ENCODE assay signal across 12 mouse cellular contexts in the genomic region with DNA sequence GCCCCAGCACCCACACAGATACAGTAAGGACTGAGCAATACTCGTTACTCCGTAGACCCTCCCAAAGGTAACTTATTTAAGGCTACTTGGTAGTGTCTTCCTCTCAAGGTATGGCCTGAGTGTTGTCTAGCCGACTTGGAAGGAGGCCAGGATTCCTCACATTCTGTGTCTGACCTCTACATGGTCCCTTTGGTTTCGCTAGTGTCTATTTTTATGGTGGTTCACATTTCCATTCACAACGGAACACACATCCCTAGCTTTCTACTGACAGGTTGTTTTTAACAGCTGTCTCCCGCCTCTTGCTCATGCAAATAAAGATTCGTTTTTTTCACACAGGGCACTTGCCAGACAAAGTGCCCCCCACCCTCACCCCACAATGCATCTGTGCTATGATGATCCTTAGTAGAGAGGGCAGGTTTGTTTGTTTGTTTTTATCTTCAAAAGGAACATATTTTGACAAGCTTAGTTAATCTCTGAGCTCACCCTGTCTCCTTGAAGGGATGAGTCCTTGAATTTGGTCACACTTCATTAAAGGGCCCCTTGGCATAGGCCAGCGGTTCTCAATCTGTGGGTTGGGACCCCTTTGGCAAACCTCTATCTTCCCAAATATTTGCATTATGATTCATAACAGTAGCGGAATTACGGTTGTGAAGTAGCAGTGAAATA. TPM values are rescaled to one million over a fixed set of nuclear protein-coding genes. Genes with fewer than 3 reads are reported as not detected.
A peak's percentile ranks its signal among the peaks of the same experiment; 100 is the strongest.
DNase-seq lines count a peak whose midpoint lies in the region; ATAC-seq and TF ChIP-seq lines count a peak whose summit lies in the region.
"Had no signal": no experiment of that assay in that cellular context is flagged by ENCODE, and none has a peak within 500 bp of the region (broad histone marks: within the 10 kb centered on the region; RNA-seq: fewer than 3 reads in every experiment).

No protein-coding gene starts in this region.

- no peak overlapping the region for H3K4me3 ChIP-seq in kidney, embryonic 15.5 days (replicated peaks)
- H3K4me3 ChIP-seq in kidney, adult 2 months (ENCODE audit: insufficient read depth, low read depth, low read length) = no peak overlapping the region
- no peak overlapping the region for H3K4me3 ChIP-seq in embryonic facial prominence, embryonic 14.5 days (ENCODE audit: low read depth, low read length)
- H3K4me3 ChIP-seq in neural tube, embryonic 14.5 days (ENCODE audit: low read depth, low read length) = no peak overlapping the region
- H3K4me3 ChIP-seq: hindbrain, embryonic 10.5 days; liver, embryonic 15.5 days; neural tube, embryonic 12.5 days had no signal

- peak overlapping the region; percentile 23 for H3K4me2 ChIP-seq in kidney, embryonic 15.5 days
- no peak overlapping the region for H3K4me2 ChIP-seq in embryonic facial prominence, embryonic 14.5 days (ENCODE audit: low read depth, low read length)
- H3K4me2 ChIP-seq in neural tube, embryonic 14.5 days (ENCODE audit: low read depth, low read length) = no peak overlapping the region
- H3K4me2 ChIP-seq: liver, embryonic 15.5 days; neural tube, embryonic 12.5 days had no signal

- TF ChIP-seq POLR2A in kidney, adult 2 months (IDR thresholded peaks at IDR 0.05; ENCODE audit: low read depth, low read length) = no peak

- no peaks in the 10 kb centered on the region for H3K9me3 ChIP-seq in kidney, embryonic 15.5 days (replicated peaks)
- H3K9me3 ChIP-seq in embryonic facial prominence, embryonic 14.5 days (ENCODE audit: control insufficient read depth, low read length) = no peaks in the 10 kb centered on the region
- H3K9me3 ChIP-seq in neural tube, embryonic 14.5 days (ENCODE audit: control insufficient read depth, low read length) = no peaks in the 10 kb centered on the region
- H3K9me3 ChIP-seq: G1E; hindbrain, embryonic 10.5 days; liver, embryonic 15.5 days; neural tube, embryonic 12.5 days had no signal

- no peak for DNase-seq in kidney, adult 2 months
- DNase-seq in embryonic facial prominence, embryonic 14.5 days (ENCODE audit: low spot score) = peak; percentile 68
- peak; percentile 53 to 66 for DNase-seq in heart, postnatal 10 days
- DNase-seq in layer of hippocampus, adult 9-10 months (ENCODE audit: low spot score) = no peak
- DNase-seq in layer of hippocampus, postnatal 14 days (ENCODE audit: low spot score in 2 of 2) = no peak
- DNase-seq in urinary bladder, postnatal 25 days (ENCODE audit: low spot score) = no peak

- H3K36me3 ChIP-seq in kidney, embryonic 15.5 days = no peaks in the 10 kb centered on the region
- H3K36me3 ChIP-seq in kidney, adult 2 months (ENCODE audit: control insufficient read depth, insufficient read depth, low read length) = no peaks in the 10 kb centered on the region
- H3K36me3 ChIP-seq in embryonic facial prominence, embryonic 14.5 days (ENCODE audit: control insufficient read depth, insufficient read depth, low read length) = no peaks in the 10 kb centered on the region
- H3K36me3 ChIP-seq in neural tube, embryonic 14.5 days (ENCODE audit: control insufficient read depth, insufficient read depth, low read length) = no peaks in the 10 kb centered on the region
- H3K36me3 ChIP-seq: G1E; hindbrain, embryonic 10.5 days; liver, embryonic 15.5 days; neural tube, embryonic 12.5 days had no signal

- no peak for TF ChIP-seq CTCF in kidney, adult 2 months (conservative IDR thresholded peaks at IDR 0.05; ENCODE audit: insufficient read depth, insufficient read length, low read depth, low read length)

- WGBS in kidney, embryonic 15.5 days = 18% methylated on average over 10 of the region's 10 CpGs
- WGBS in kidney, adult 2 months = 39% methylated on average over 10 of the region's 10 CpGs
- 62% methylated on average over 10 of the region's 10 CpGs for WGBS in embryonic facial prominence, embryonic 14.5 days
- WGBS in neural tube, embryonic 14.5 days = 47% methylated on average over 10 of the region's 10 CpGs

- H3K4me1 ChIP-seq in kidney, embryonic 15.5 days = peaks cover 31% of the 10 kb centered on the region
- H3K4me1 ChIP-seq in kidney, adult 2 months (ENCODE audit: control insufficient read depth, insufficient read depth, low read length) = no peaks in the 10 kb centered on the region; the same call in 1 of the 2 replicates
- H3K4me1 ChIP-seq in embryonic facial prominence, embryonic 14.5 days (ENCODE audit: control insufficient read depth, insufficient read depth, low read length) = peaks cover 8% of the 10 kb centered on the region
- peaks cover 6% of the 10 kb centered on the region for H3K4me1 ChIP-seq in neural tube, embryonic 14.5 days (ENCODE audit: control insufficient read depth, insufficient read depth, low read length)

- intact Hi-C loops in heart, postnatal 10 days (cut with DNase I) = no loop called here

- peak; percentile 30; the same call in 1 of the 2 replicates for ATAC-seq in kidney, embryonic 15.5 days (replicated peaks; ENCODE audit: low FRiP score)
- ATAC-seq in embryonic facial prominence, embryonic 14.5 days (ENCODE audit: low read depth) = peak; percentile 48
- peak; percentile 61; the same call in 1 of the 2 replicates for ATAC-seq in neural tube, embryonic 14.5 days (ENCODE audit: low read depth)

- H3K27me3 ChIP-seq in kidney, embryonic 15.5 days = no peaks in the 10 kb centered on the region
- H3K27me3 ChIP-seq in kidney, adult 2 months (replicated peaks; ENCODE audit: control insufficient read depth, insufficient read depth, low read length) = no peaks in the 10 kb centered on the region
- H3K27me3 ChIP-seq in embryonic facial prominence, embryonic 14.5 days (replicated peaks; ENCODE audit: control insufficient read depth, insufficient read depth, low read length) = no peaks in the 10 kb centered on the region
- no peaks in the 10 kb centered on the region for H3K27me3 ChIP-seq in neural tube, embryonic 14.5 days (ENCODE audit: control insufficient read depth, insufficient read depth, low read length)
- H3K27me3 ChIP-seq: liver, embryonic 15.5 days; neural tube, embryonic 12.5 days had no signal

- no peak overlapping the region for H3K9ac ChIP-seq in kidney, embryonic 15.5 days
- H3K9ac ChIP-seq in embryonic facial prominence, embryonic 14.5 days (ENCODE audit: low read depth, low read length) = no peak overlapping the region
- no peak overlapping the region for H3K9ac ChIP-seq in neural tube, embryonic 14.5 days (replicated peaks; ENCODE audit: low read depth, low read length)
- H3K9ac ChIP-seq: liver, embryonic 15.5 days; neural tube, embryonic 12.5 days had no signal

- no peak overlapping the region for H3K27ac ChIP-seq in kidney, embryonic 15.5 days
- H3K27ac ChIP-seq in kidney, adult 2 months (ENCODE audit: insufficient read depth, low read depth, low read length) = no peak overlapping the region
- no peak overlapping the region for H3K27ac ChIP-seq in embryonic facial prominence, embryonic 14.5 days (replicated peaks; ENCODE audit: low read depth, low read length)
- H3K27ac ChIP-seq in neural tube, embryonic 14.5 days (ENCODE audit: low read depth, low read length) = no peak overlapping the region
- H3K27ac ChIP-seq: hindbrain, embryonic 10.5 days; liver, embryonic 15.5 days; neural tube, embryonic 12.5 days had no signal

RNA-seq across cellular contexts. Expression of a gene that starts 52.7 kb away (rescaled TPM):
- polyA plus RNA-seq in kidney, embryonic 15.5 days (2015; fragmentation: Nextera tagmentation; extraction: Ambion mirVana) = 38.2 and 38.6 TPM in 2 replicates
- polyA plus RNA-seq in kidney, adult 2 months (2012; rRNA removed) = 7.8 and 9.5 TPM in 2 replicates
- 36.2 and 43.6 TPM in 2 replicates for polyA plus RNA-seq in embryonic facial prominence, embryonic 14.5 days (2014; fragmentation: Nextera tagmentation; extraction: Ambion mirVana)
- total RNA-seq in heart, postnatal 10 days (2021) = 10 to 100 TPM; 16.9 to 20.8 TPM
- polyA plus RNA-seq in neural tube, embryonic 14.5 days (2014; fragmentation: Nextera tagmentation; extraction: Ambion mirVana) = 58.0 and 87.7 TPM in 2 replicates
- total RNA-seq in layer of hippocampus, postnatal 14 days (2021) = 10 to 100 TPM; 23.9 to 24.4 TPM

Comparison
In these comparisons a context has a peak if more than half of its experiments do, and no peak if none do; other contexts are left out.
1. DNase-seq: peak in embryonic facial prominence, embryonic 14.5 days (single experiment) and heart, postnatal 10 days (2 of 2); none in kidney, adult 2 months (single experiment), layer of hippocampus, adult 9-10 months (single experiment), layer of hippocampus, postnatal 14 days (0 of 2) and urinary bladder, postnatal 25 days (single experiment).
2. Peak in every context shown above with its lines, with median percentiles within 50 percentile points of each other: ATAC-seq.